Mouse (Mus musculus): ENCODE data around the gene Dctn2. TPM values are rescaled to one million over a fixed set of nuclear protein-coding genes. Genes with fewer than 3 reads are reported as not detected.
"Not testable (repeated sequence)": the region's sequence is repeated elsewhere in the genome, so short reads cannot be mapped to it uniquely, and the experiment has no call there.

The Dctn2 gene
- polyA plus RNA-seq, 1 experiment from 2014 or later = 110 TPM

- peaks cover 73% of the 10 kb centered on the region for H3K36me3 ChIP-seq (ENCODE audit: inconsistent target)
- 97% methylated on average over 11 of the region's 11 CpGs for WGBS (ENCODE audit: missing documents)
- H3K79me2 ChIP-seq (ENCODE audit: inconsistent target) = no peaks in the 10 kb centered on the region
- no peak overlapping the region for H3K27ac ChIP-seq
- H3K4me3 ChIP-seq (ENCODE audit: inconsistent target) = no peak overlapping the region
These were observed 37.0 kb downstream of the Dctn2 start for GRCm38 (mm10) chr10:127303136-127303535.

DNA sequence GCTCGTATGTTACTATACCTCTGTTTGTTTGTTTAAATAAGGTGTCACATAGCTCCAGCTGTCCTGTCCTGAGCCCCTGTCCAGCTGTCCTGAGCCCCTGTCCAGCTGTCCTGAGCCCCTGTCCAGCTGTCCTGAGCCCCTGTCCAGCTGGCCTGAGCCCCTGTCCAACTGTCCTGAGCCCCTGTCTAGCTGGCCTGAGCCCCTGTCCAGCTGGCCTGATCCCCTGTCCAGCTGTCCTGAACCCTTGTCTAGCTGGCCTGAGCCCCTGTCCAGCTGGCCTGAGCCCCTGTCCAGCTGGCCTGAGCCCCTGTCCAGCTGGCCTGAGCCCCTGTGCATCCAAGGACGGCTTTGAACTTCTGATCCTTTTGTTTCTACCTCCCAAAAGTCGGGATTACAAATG lies 43.0 kb downstream of the Dctn2 start:
- WGBS (ENCODE audit: missing documents) = 95% methylated on average over 3 of the region's 3 CpGs
- H3K4me3 ChIP-seq (ENCODE audit: inconsistent target); H3K27ac ChIP-seq; H3K79me2 ChIP-seq (ENCODE audit: inconsistent target): not testable (repeated sequence)
- H3K36me3 ChIP-seq (ENCODE audit: inconsistent target) = peaks cover 43% of the 10 kb centered on the region

GRCm38 (mm10) chr10:127310523-127311475 lies 44.6 kb downstream of the Dctn2 start:
- Histone ChIP-seq H3K4me3 (ENCODE audit: inconsistent target) (peak overlapping the region; percentile 75), H3K27ac (peak overlapping the region; percentile 77)
- 39% methylated on average over 21 of the region's 23 CpGs for WGBS (ENCODE audit: missing documents)

GRCm38 (mm10) chr10:127311476-127312355 lies 45.5 kb downstream of the Dctn2 start, which contains the start of gene Mars:
Mars (minus strand) TSS chr10:127311786.
- under 1% methylated on average over 62 of the region's 65 CpGs for WGBS (ENCODE audit: missing documents)
- Histone ChIP-seq H3K27ac (peak within 1 kb of the TSS; percentile 77), H3K4me3 (ENCODE audit: inconsistent target) (peak within 1 kb of the TSS; percentile 75), H3K79me2 (ENCODE audit: inconsistent target) (peaks cover 9% of the 10 kb centered on the region; the same call in 1 of the 2 replicates), H3K36me3 (ENCODE audit: inconsistent target) (peaks cover 20% of the 10 kb centered on the region)

More at GRCm38 (mm10) chr10:127310523-127311475, 44.6 kb downstream of the Dctn2 start:
- Histone ChIP-seq H3K36me3 (ENCODE audit: inconsistent target) (peaks cover 26% of the 10 kb centered on the region), H3K79me2 (ENCODE audit: inconsistent target) (peaks cover 9% of the 10 kb centered on the region; the same call in 1 of the 2 replicates)

GRCm38 (mm10) chr10:127312356-127312676 lies 46.1 kb downstream of the Dctn2 start:
- Histone ChIP-seq H3K27ac (peak overlapping the region; percentile 77), H3K79me2 (ENCODE audit: inconsistent target) (peaks cover 9% of the 10 kb centered on the region; the same call in 1 of the 2 replicates), H3K36me3 (ENCODE audit: inconsistent target) (peaks cover 16% of the 10 kb centered on the region), H3K4me3 (ENCODE audit: inconsistent target) (peak overlapping the region; percentile 75)
- WGBS (ENCODE audit: missing documents) = 2% methylated on average over 4 of the region's 4 CpGs

GRCm38 (mm10) chr10:127312858-127313257 lies 46.7 kb downstream of the Dctn2 start:
- Histone ChIP-seq H3K79me2 (ENCODE audit: inconsistent target) (peaks cover 9% of the 10 kb centered on the region; the same call in 1 of the 2 replicates), H3K4me3 (ENCODE audit: inconsistent target) (0 out of 2 replicates have a peak overlapping the region, but pooled peaks have one; percentile 75), H3K27ac (peak overlapping the region; percentile 77), H3K36me3 (ENCODE audit: inconsistent target) (peaks cover 10% of the 10 kb centered on the region)
- 33% methylated on average over 3 of the region's 4 CpGs for WGBS (ENCODE audit: missing documents)

DNA sequence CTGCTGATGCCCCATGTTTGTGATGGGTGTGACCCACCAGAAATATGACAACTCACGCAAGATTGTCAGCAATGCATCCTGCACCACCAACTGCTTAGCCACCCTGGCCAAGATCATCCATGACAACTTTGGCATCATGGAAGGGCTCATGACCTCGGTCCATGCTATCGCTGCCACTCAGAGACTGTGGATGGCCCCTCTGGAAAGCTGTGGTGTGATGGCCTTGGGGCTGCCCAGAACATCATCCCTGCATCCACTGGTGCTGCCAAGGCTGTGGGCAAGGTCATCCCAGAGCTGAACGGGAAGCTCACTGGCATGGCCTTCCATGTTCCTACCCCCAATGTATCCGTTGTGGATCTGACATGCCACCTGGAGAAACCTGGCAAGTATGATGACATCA lies 47.3 kb downstream of the Dctn2 start:
- WGBS (ENCODE audit: missing documents) = 100% methylated on average over 4 of the region's 5 CpGs
- not testable (repeated sequence) for H3K27ac ChIP-seq; H3K36me3 ChIP-seq (ENCODE audit: inconsistent target); H3K4me3 ChIP-seq (ENCODE audit: inconsistent target); H3K79me2 ChIP-seq (ENCODE audit: inconsistent target)

DNA sequence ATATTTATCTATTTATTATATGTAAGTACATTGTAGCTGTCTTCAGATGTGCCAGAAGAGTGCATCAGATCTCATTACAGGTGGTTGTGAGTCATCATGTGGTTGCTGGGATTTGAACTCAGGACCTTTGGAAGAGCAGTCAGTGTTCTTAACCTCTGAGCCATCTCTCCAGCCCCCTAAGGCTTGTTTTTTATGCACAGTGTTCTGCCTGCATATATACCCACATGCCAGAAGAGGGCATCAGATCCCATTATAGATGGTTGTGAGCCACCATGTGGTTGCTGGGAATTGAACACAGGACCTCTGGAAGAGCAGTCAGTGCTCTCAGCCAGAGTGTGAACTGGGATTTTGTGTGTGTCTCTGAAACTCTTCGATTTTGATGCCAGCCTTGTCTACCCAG lies 48.8 kb downstream of the Dctn2 start:
- 100% methylated on average over 1 of the region's 1 CpGs for WGBS (ENCODE audit: missing documents)
- not testable (repeated sequence) for H3K79me2 ChIP-seq (ENCODE audit: inconsistent target); H3K27ac ChIP-seq; H3K36me3 ChIP-seq (ENCODE audit: inconsistent target); H3K4me3 ChIP-seq (ENCODE audit: inconsistent target)

GRCm38 (mm10) chr10:127317277-127317676 lies 51.1 kb downstream of the Dctn2 start:
- no peaks in the 10 kb centered on the region; the same call in 1 of the 2 replicates for H3K79me2 ChIP-seq (ENCODE audit: inconsistent target)
- WGBS (ENCODE audit: missing documents) = 91% methylated on average over 2 of the region's 2 CpGs
- no peaks in the 10 kb centered on the region for H3K36me3 ChIP-seq (ENCODE audit: inconsistent target)
- no peak overlapping the region for H3K4me3 ChIP-seq (ENCODE audit: inconsistent target)
- H3K27ac ChIP-seq = no peak overlapping the region

DNA sequence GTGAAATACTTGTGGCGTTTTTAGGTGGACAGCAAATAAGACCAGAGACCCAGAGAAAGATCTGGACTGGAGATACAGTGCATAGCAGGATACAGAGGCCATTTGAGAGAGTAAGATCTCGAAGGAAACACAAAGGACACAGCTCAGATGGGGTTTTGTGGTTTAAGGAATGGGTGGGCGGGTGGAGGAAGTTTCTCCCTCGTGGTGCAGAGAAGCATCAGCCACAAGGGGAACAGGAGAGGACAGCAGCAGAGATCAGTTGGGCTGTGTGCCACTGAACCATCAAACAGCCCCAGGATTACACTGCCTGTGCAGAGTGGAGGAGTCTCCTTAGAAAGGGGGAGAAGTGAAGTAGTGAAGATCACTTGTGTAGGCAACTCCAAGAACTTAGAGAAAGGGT lies 51.8 kb downstream of the Dctn2 start:
- Histone ChIP-seq H3K36me3 (ENCODE audit: inconsistent target) (no peaks in the 10 kb centered on the region), H3K27ac (no peak overlapping the region), H3K79me2 (ENCODE audit: inconsistent target) (no peaks in the 10 kb centered on the region; the same call in 1 of the 2 replicates), H3K4me3 (ENCODE audit: inconsistent target) (no peak overlapping the region)
- 18% methylated on average over 4 of the region's 4 CpGs for WGBS (ENCODE audit: missing documents)

- Histone ChIP-seq H3K27ac (no peak overlapping the region), H3K4me3 (ENCODE audit: inconsistent target) (no peak overlapping the region), H3K79me2 (ENCODE audit: inconsistent target) (peaks cover 13% of the 10 kb centered on the region), H3K36me3 (ENCODE audit: inconsistent target) (no peaks in the 10 kb centered on the region)
- WGBS (ENCODE audit: missing documents) = 87% methylated on average over 7 of the region's 7 CpGs
These were observed 53.8 kb downstream of the Dctn2 start for GRCm38 (mm10) chr10:127319969-127320368.

DNA sequence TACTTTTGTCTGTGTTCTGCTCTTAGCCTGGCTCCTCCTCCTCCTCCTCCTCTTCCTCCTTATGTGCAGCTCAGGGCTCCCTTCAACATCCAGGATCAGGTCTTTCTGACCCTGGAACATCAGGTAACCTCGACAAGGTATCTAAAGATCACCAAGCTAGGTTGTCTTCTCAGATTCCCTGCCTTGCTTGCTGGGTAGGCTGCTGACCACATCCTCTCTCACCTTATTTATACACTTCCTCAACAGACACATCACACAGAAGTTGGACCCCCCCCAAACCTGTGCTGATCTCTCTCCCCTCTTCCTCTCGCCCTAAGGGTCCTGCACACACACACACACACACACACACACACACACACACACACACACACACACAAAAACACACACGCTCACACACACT lies 55.5 kb downstream of the Dctn2 start, which contains the start of gene Arhgap9:
Gene Arhgap9 (plus strand): TSS at position 344 of the 400 bp plus-strand sequence.
- WGBS (ENCODE audit: missing documents) = 52% methylated on average over 3 of the region's 3 CpGs
- peaks cover 13% of the 10 kb centered on the region for H3K79me2 ChIP-seq (ENCODE audit: inconsistent target)
- peak within 1 kb of the TSS; percentile 95 for H3K27ac ChIP-seq
- H3K4me3 ChIP-seq (ENCODE audit: inconsistent target) = peak within 1 kb of the TSS; percentile 79
- peaks cover 8% of the 10 kb centered on the region; the same call in 1 of the 2 replicates for H3K36me3 ChIP-seq (ENCODE audit: inconsistent target)

DNA sequence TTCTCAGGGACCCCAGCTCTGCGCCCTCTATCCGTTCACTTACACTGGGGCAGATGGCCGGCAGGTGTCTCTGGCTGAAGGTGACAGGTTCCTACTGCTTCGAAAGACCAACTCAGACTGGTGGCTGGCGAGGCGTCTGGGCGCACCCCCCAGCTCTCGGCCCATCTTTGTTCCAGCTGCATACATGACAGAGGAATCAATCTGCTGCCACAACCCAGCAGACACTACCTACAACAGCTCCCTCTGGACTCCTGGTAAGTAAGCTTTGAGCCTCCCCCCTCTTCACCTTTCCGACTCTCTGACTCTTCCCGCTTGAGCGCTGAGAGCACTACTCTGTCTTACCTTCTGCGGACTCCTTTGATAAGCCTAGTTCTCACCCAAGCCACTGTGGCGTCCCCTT lies 56.0 kb downstream of the Dctn2 start:
- 94% methylated on average over 12 of the region's 13 CpGs for WGBS (ENCODE audit: missing documents)
- Histone ChIP-seq H3K36me3 (ENCODE audit: inconsistent target) (peaks cover 11% of the 10 kb centered on the region; the same call in 1 of the 2 replicates), H3K27ac (peak overlapping the region; percentile 95), H3K79me2 (ENCODE audit: inconsistent target) (peaks cover 13% of the 10 kb centered on the region), H3K4me3 (ENCODE audit: inconsistent target) (no peak overlapping the region)

DNA sequence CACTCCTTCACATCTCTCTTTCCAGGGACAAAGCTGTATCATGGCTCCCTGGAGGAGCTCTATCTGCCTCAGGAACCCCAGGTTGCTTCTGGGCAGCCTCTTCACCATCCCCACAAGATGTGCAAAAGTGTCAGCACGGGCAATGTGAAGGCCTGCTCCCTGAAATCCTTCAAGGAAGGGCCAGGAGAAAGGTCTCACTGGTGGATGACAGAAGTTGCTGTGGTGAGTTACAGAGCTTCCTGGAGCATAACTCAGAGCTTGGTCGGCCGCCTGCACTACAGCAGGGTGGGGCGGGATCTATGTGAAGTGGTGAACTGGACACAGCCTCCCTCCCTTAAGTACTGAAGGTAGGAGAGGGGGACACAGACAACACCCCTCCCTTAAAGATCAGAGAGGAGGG lies 56.5 kb downstream of the Dctn2 start:
- Histone ChIP-seq H3K36me3 (ENCODE audit: inconsistent target) (peaks cover 16% of the 10 kb centered on the region; the same call in 1 of the 2 replicates), H3K79me2 (ENCODE audit: inconsistent target) (peaks cover 13% of the 10 kb centered on the region), H3K27ac (peak overlapping the region; percentile 95), H3K4me3 (ENCODE audit: inconsistent target) (peak overlapping the region; percentile 79)
- WGBS (ENCODE audit: missing documents) = 51% methylated on average over 4 of the region's 4 CpGs

All from macrophage (primary cell).